7 mouse cellular contexts compared by ENCODE assay signal in genomic region chr11:106715066-106715465, GRCm38 (mm10). TPM values are rescaled to one million over a fixed set of nuclear protein-coding genes. Genes with fewer than 3 reads are reported as not detected.
A peak's percentile ranks its signal among the peaks of the same experiment; 100 is the strongest.
DNase-seq lines count a peak whose midpoint lies in the region; ATAC-seq and TF ChIP-seq lines count a peak whose summit lies in the region.

No protein-coding gene starts in this region.

- peak overlapping the region; percentile 35 for H3K4me3 ChIP-seq in E14TG2a.4 (replicated peaks; ENCODE audit: low read length)
- peak overlapping the region; percentile 5 for H3K4me3 ChIP-seq in bone marrow, adult 2 months (replicated peaks; ENCODE audit: control insufficient read depth, low read depth, low read length)
- peak overlapping the region; percentile 36 for H3K4me3 ChIP-seq in liver, adult 2 months (ENCODE audit: insufficient read depth, low read depth, low read length)

- H3K36me3 ChIP-seq in E14TG2a.4 (ENCODE audit: insufficient read depth, low read length) = peaks cover 65% of the 10 kb centered on the region
- no peaks in the 10 kb centered on the region for H3K36me3 ChIP-seq in liver, adult 2 months (ENCODE audit: control insufficient read depth, insufficient read depth, low read length)

- no peaks in the 10 kb centered on the region for H3K79me2 ChIP-seq in liver, adult 2 months (ENCODE audit: control insufficient read depth, insufficient read depth, low read length)

- no peak for TF ChIP-seq POLR2A in bone marrow, adult 2 months (IDR thresholded peaks at IDR 0.05; ENCODE audit: borderline replicate concordance, control insufficient read depth, low read depth, low read length)
- TF ChIP-seq POLR2A in liver, adult 2 months (IDR thresholded peaks at IDR 0.05; ENCODE audit: extremely low read depth, insufficient read depth, low read length) = no peak

- DNase-seq in liver, adult 2 months (ENCODE audit: extremely low read depth, low read depth, low spot score) = no peak
- no peak for DNase-seq in spleen, postnatal 14 days (ENCODE audit: low spot score in 2 of 2)
- no peak for DNase-seq in urinary bladder, adult 18-20 months (ENCODE audit: low spot score in 2 of 2)

- H3K4me1 ChIP-seq in E14TG2a.4 (replicated peaks; ENCODE audit: low read depth, low read length) = peaks cover 89% of the 10 kb centered on the region
- no peaks in the 10 kb centered on the region; the same call in 1 of the 2 replicates for H3K4me1 ChIP-seq in bone marrow, adult 2 months (ENCODE audit: control insufficient read depth, insufficient read depth, low read length)
- H3K4me1 ChIP-seq in liver, adult 2 months (ENCODE audit: control insufficient read depth, insufficient read depth, low read length) = peaks cover 2% of the 10 kb centered on the region; the same call in 1 of the 2 replicates

- peak; percentile 71 to 74 for ATAC-seq in hematopoietic stem cell, adult 5-6 weeks (replicated peaks in 1 of 2; ENCODE audit: insufficient read depth in 1 of 2, low FRiP score in 2 of 2, low TSS enrichment in 1 of 2, low read depth in 1 of 2, poor library complexity in 2 of 2, severe bottlenecking in 2 of 2)
- no peak for ATAC-seq in CD4-positive, CD25-positive, alpha-beta regulatory T cell, adult 4 months

- no peak for TF ChIP-seq CTCF in E14TG2a.4 (conservative IDR thresholded peaks at IDR 0.05; ENCODE audit: low read length)
- TF ChIP-seq CTCF in bone marrow, adult 2 months (IDR thresholded peaks at IDR 0.05; ENCODE audit: control insufficient read depth, insufficient read depth, low read length) = no peak
- TF ChIP-seq CTCF in liver, adult 2 months (IDR thresholded peaks at IDR 0.05; ENCODE audit: low read depth, low read length) = no peak

- H3K9me3 ChIP-seq in E14TG2a.4 (ENCODE audit: low read length) = no peaks in the 10 kb centered on the region

- WGBS in bone marrow, adult 2 months = 30% methylated on average over 6 of the region's 6 CpGs
- WGBS in liver, adult 2 months = 78% methylated on average over 6 of the region's 6 CpGs

- H3K27me3 ChIP-seq in E14TG2a.4 (ENCODE audit: insufficient read depth, low read length) = no peaks in the 10 kb centered on the region
- no peaks in the 10 kb centered on the region for H3K27me3 ChIP-seq in liver, adult 2 months (ENCODE audit: control insufficient read depth, insufficient read depth, low read length)

- peak overlapping the region; percentile 54 for H3K9ac ChIP-seq in liver, adult 2 months (ENCODE audit: low read depth, low read length)

- peak overlapping the region; percentile 1; the same call in 1 of the 2 replicates for H3K27ac ChIP-seq in bone marrow, adult 2 months (ENCODE audit: control insufficient read depth, insufficient read depth, low read depth, low read length, poor library complexity)
- peak overlapping the region; percentile 30 for H3K27ac ChIP-seq in liver, adult 2 months (replicated peaks; ENCODE audit: insufficient read depth, low read depth, low read length)

RNA-seq across cellular contexts. Expression of gene Pecam1, which starts 35.4 kb away (rescaled TPM):
- polyA plus RNA-seq in bone marrow, adult 2 months (2011; ENCODE audit: insufficient read depth, insufficient read length, low replicate concordance, missing spikeins) = 21.7 and 33.5 TPM in 2 replicates
- total RNA-seq in hematopoietic stem cell, adult 5-6 weeks (2017) = 46.2 and 50.2 TPM in 2 replicates
- 14.6 and 16.7 TPM in 2 replicates for total RNA-seq in liver, adult 2 months (2014; rRNA removed)
- polyA plus RNA-seq in liver, adult 2 months (2012; rRNA removed) = 5.0 and 5.4 TPM in 2 replicates
- polyA plus RNA-seq in CD4-positive, CD25-positive, alpha-beta regulatory T cell, adult 4 months (2017; shearing (Covaris generic)) = 100 to 1,000 TPM; 116 to 166 TPM

RNA-seq across cellular contexts. Expression of gene Milr1, which starts 36.0 kb away (rescaled TPM):
- 8.9 and 38.3 TPM in 2 replicates for polyA plus RNA-seq in bone marrow, adult 2 months (2011; ENCODE audit: insufficient read depth, insufficient read length, low replicate concordance, missing spikeins)
- total RNA-seq in hematopoietic stem cell, adult 5-6 weeks (2017) = 50.2 and 51.9 TPM in 2 replicates
- total RNA-seq in liver, adult 2 months (2014; rRNA removed) = 0.37 and 1.1 TPM in 2 replicates
- 0.10 TPM in 2 replicates for polyA plus RNA-seq in liver, adult 2 months (2012; rRNA removed)
- 10 to 100 TPM in 1 of 2 experiments, 1 to 10 TPM in 1; 9.7 to 14.3 TPM for polyA plus RNA-seq in CD4-positive, CD25-positive, alpha-beta regulatory T cell, adult 4 months (2017; shearing (Covaris generic))
